Mouse (Mus musculus) midbrain, postnatal 0 days (tissue): ENCODE measurements around the gene Ccdc6. TPM values are rescaled to one million over a fixed set of nuclear protein-coding genes. Genes with fewer than 3 reads are reported as not detected.

ENCODE experiments used
- ATAC-seq: fragments of 200-750 bp; cut with Nextera tagmentation; 2 replicates; pipeline ENCODE4 v1.8.0; 2017; ENCODE audit warnings: moderate number of reproducible peaks, mild to moderate bottlenecking, moderate TSS enrichment, moderate library complexity; ENCODE audit not compliant: low FRiP score
- DNase-seq: peaks from one replicate; pipeline ENCODE4 v3.0.0-alpha.2; 2015; ENCODE audit warnings: low spot score
- H3K27ac ChIP-seq: fragments of 300-500 bp; sonication (generic); 2 replicates; pipeline ENCODE4 v1.5.1; 2014; ENCODE audit warnings: low read depth, mild to moderate bottlenecking, low read length, mixed read lengths
- H3K27me3 ChIP-seq: fragments of 300-500 bp; sonication (generic); 2 replicates; pipeline ENCODE4 v1.6.1; 2014; ENCODE audit warnings: low read length, control low read depth, mixed read lengths; ENCODE audit not compliant: insufficient read depth
- H3K36me3 ChIP-seq: fragments of 300-500 bp; sonication (generic); 2 replicates; pipeline ENCODE4 v1.6.1; 2014; ENCODE audit warnings: low read length, control low read depth, mixed read lengths; ENCODE audit not compliant: insufficient read depth
- H3K4me1 ChIP-seq: fragments of 300-500 bp; sonication (generic); 2 replicates; pipeline ENCODE4 v1.6.1; 2014; ENCODE audit warnings: mild to moderate bottlenecking, control low read depth, antibody characterized with exemption, low read length, mixed read lengths; ENCODE audit not compliant: insufficient read depth
- H3K4me2 ChIP-seq: fragments of 300-500 bp; sonication (generic); 2 replicates; pipeline ENCODE4 v1.6.1; 2014; ENCODE audit warnings: low read depth, mild to moderate bottlenecking, low read length, mixed read lengths; ENCODE audit not compliant: poor library complexity, severe bottlenecking
- H3K4me3 ChIP-seq: fragments of 300-500 bp; sonication (generic); 2 replicates; pipeline ENCODE4 v1.5.1; 2014; ENCODE audit warnings: low read depth, mild to moderate bottlenecking, low read length, moderate library complexity
- H3K9ac ChIP-seq: fragments of 300-500 bp; sonication (generic); replicated peaks from 2 replicates; pipeline ENCODE4 v1.6.1; 2014; ENCODE audit warnings: mild to moderate bottlenecking, low read length, moderate library complexity, mixed read lengths; ENCODE audit not compliant: poor library complexity, severe bottlenecking
- H3K9me3 ChIP-seq: fragments of 300-500 bp; sonication (generic); 2 replicates; pipeline ENCODE4 v1.6.1; 2016; ENCODE audit warnings: low read length, control low read depth
- CTCF ChIP-seq: IDR thresholded peaks from 2 replicates; pipeline ENCODE4 v1.5.1; 2016; ENCODE audit warnings: antibody characterized with exemption, mild to moderate bottlenecking
- WGBS: fragments of 180-500 bp; shearing (Covaris S2); extraction: QIAGEN DNeasy Blood & Tissue Kit; methylation state at CpG from one replicate; pipeline ENCODE4 v1.1.7; 2014; 5-methylcytosine and 5-hydroxymethylcytosine counted together
- polyA plus RNA-seq: library from polyadenylated mRNA; unstranded; fragments of >200 nt; fragmentation: Nextera tagmentation; extraction: Ambion mirVana; gene quantifications from 2 replicates; pipeline ENCODE4 v1.2.1, GENCODE M21; 2015
- total RNA-seq: library from RNA; depleted of rRNA; stranded (reverse); fragments of >200 nt; gene quantifications from 2 replicates; pipeline ENCODE4 v1.2.3, GENCODE M21; 2014

The Ccdc6 gene
- total and polyA plus RNA-seq, 2 experiments from 2014 or later, result 28.0 to 43.7 TPM

DNA sequence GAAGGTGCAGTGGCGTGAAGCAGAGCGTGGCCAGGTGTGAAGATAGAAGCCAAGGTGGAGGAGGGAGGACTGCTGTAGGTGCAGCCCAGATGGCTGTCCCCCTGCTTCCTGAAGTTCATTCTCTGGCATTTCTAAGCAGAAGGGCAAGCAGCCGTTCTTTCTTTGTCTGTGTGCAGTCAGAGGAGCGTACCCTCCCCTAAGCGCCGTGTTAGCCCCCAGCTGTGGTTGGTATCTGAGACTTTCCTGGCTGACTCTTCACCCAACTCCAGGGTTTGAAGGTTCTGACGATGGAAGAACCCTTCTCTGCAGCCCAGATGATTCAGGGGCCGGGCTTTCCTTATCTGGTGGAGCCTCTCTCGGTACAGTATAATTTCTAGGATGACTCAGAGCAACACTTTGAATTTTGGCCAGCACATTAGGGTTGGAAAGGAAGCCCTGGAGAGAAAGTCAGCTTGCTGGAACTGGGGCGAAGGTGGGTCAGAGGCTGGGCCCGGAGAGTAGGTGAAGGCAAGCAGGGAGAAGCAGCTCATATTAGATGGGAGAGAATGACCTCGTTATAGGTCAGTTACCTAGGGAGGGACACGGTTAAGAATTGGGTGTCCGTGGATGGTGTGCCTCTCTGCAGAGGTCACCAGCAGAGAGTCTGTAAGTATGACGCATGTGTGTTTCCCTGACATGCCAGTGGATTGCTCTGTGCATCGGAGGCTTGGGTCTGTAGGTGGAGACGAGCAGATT lies 23.9 kb downstream of the Ccdc6 start:
- no peaks in the 10 kb centered on the region for H3K27me3 ChIP-seq
- H3K4me2 ChIP-seq, result no peak overlapping the region
- H3K27ac ChIP-seq, result no peak overlapping the region
- WGBS, result 53% methylated on average over 17 of the region's 17 CpGs
- no peaks in the 10 kb centered on the region for H3K36me3 ChIP-seq
- ATAC-seq (no peak), DNase-seq (no peak)
- no peak overlapping the region for H3K4me3 ChIP-seq
- no peaks in the 10 kb centered on the region for H3K9me3 ChIP-seq
- H3K9ac ChIP-seq, result no peak overlapping the region
- TF ChIP-seq CTCF, result no peak
- H3K4me1 ChIP-seq, result peaks cover 7% of the 10 kb centered on the region; the same call in 1 of the 2 replicates

- DNase-seq (no peak), ATAC-seq (no peak)
- no peaks in the 10 kb centered on the region for H3K27me3 ChIP-seq
- no peak overlapping the region for H3K9ac ChIP-seq
- no peak for TF ChIP-seq CTCF
- peaks cover 7% of the 10 kb centered on the region; the same call in 1 of the 2 replicates for H3K4me1 ChIP-seq
- H3K36me3 ChIP-seq, result no peaks in the 10 kb centered on the region
- no peak overlapping the region for H3K4me3 ChIP-seq
- 77% methylated on average over 8 of the region's 8 CpGs for WGBS
- H3K4me2 ChIP-seq, result no peak overlapping the region
- H3K9me3 ChIP-seq, result no peaks in the 10 kb centered on the region
- H3K27ac ChIP-seq, result no peak overlapping the region
Observed at GRCm38 (mm10) chr10:70121406-70121695, 24.4 kb downstream of the Ccdc6 start.

- no peak overlapping the region for H3K4me3 ChIP-seq
- peaks cover 9% of the 10 kb centered on the region; the same call in 1 of the 2 replicates for H3K4me1 ChIP-seq
- no peak for TF ChIP-seq CTCF
- H3K27ac ChIP-seq, result no peak overlapping the region
- no peak overlapping the region for H3K9ac ChIP-seq
- 97% methylated on average over 2 of the region's 2 CpGs for WGBS
- no peaks in the 10 kb centered on the region for H3K9me3 ChIP-seq
- H3K4me2 ChIP-seq, result no peak overlapping the region
- DNase-seq (no peak), ATAC-seq (no peak)
- H3K36me3 ChIP-seq, result no peaks in the 10 kb centered on the region
- H3K27me3 ChIP-seq, result no peaks in the 10 kb centered on the region
Observed at GRCm38 (mm10) chr10:70123454-70123853, 26.5 kb downstream of the Ccdc6 start.

GRCm38 (mm10) chr10:70125491-70125890 lies 28.6 kb downstream of the Ccdc6 start:
- TF ChIP-seq CTCF, result no peak
- Histone ChIP-seq H3K9ac (no peak overlapping the region), H3K4me1 (peaks cover 9% of the 10 kb centered on the region; the same call in 1 of the 2 replicates), H3K4me2 (no peak overlapping the region), H3K4me3 (no peak overlapping the region), H3K9me3 (no peaks in the 10 kb centered on the region), H3K27me3 (no peaks in the 10 kb centered on the region), H3K27ac (no peak overlapping the region), H3K36me3 (no peaks in the 10 kb centered on the region)
- WGBS, result 80% methylated on average over 7 of the region's 7 CpGs
- ATAC-seq (no peak), DNase-seq (no peak)

GRCm38 (mm10) chr10:70127273-70127672 lies 30.4 kb downstream of the Ccdc6 start:
- H3K9ac ChIP-seq, result no peak overlapping the region
- no peak for TF ChIP-seq CTCF
- no peak for ATAC-seq
- no peaks in the 10 kb centered on the region for H3K9me3 ChIP-seq
- H3K27ac ChIP-seq, result no peak overlapping the region
- H3K27me3 ChIP-seq, result no peaks in the 10 kb centered on the region
- H3K36me3 ChIP-seq, result no peaks in the 10 kb centered on the region
- 70% methylated on average over 8 of the region's 8 CpGs for WGBS
- H3K4me1 ChIP-seq, result 0 out of 2 replicates have a peak, but pooled peaks cover 2% of the 10 kb centered on the region
- H3K4me2 ChIP-seq, result no peak overlapping the region
- no peak overlapping the region for H3K4me3 ChIP-seq
- no peak for DNase-seq

GRCm38 (mm10) chr10:70128408-70128807 lies 31.5 kb downstream of the Ccdc6 start:
- ATAC-seq, result no peak
- Histone ChIP-seq H3K9ac (no peak overlapping the region), H3K9me3 (no peaks in the 10 kb centered on the region), H3K27me3 (no peaks in the 10 kb centered on the region), H3K36me3 (no peaks in the 10 kb centered on the region), H3K4me3 (no peak overlapping the region), H3K4me2 (no peak overlapping the region), H3K4me1 (0 out of 2 replicates have a peak, but pooled peaks cover 2% of the 10 kb centered on the region), H3K27ac (no peak overlapping the region)
- DNase-seq, result no peak
- TF ChIP-seq CTCF, result no peak
- WGBS, result 95% methylated on average over 8 of the region's 8 CpGs
